Mouse (Mus musculus) olfactory bulb, adult 2 months (tissue): ENCODE data around the gene Dbn1.

Experiments
- CTCF ChIP-seq: fragments of 200-500 bp; IDR thresholded peaks from 2 replicates; pipeline ENCODE4 v1.5.1; 2012; ENCODE audit warnings: low read depth, mild to moderate bottlenecking, low read length, moderate library complexity; ENCODE audit not compliant: insufficient read depth
- POLR2A ChIP-seq: fragments of 200-500 bp; IDR thresholded peaks from 2 replicates; pipeline ENCODE4 v1.6.1; 2012; ENCODE audit warnings: mild to moderate bottlenecking, low read depth, low read length, moderate library complexity; ENCODE audit not compliant: insufficient read depth

- TF ChIP-seq POLR2A: no peak
- no peak for TF ChIP-seq CTCF
Observed at GRCm38 (mm10) chr13:55482542-55482941, 5.4 kb downstream of the Dbn1 start.
